Mouse (Mus musculus) cerebellum, adult 2 months (tissue): Measurements from ENCODE around the gene Ros1. TPM values are rescaled to one million over a fixed set of nuclear protein-coding genes. Genes with fewer than 3 reads are reported as not detected.
A peak's percentile ranks its signal among the peaks of the same experiment; 100 is the strongest.

Experiments
- DNase-seq, 2 experiments: peaks; one replicate each; pipeline ENCODE4 v3.0.0; 2021
- H3K27ac ChIP-seq: fragments of 200-500 bp; 2 replicates; pipeline ENCODE4 v1.5.1; 2012; ENCODE audit warnings: low read length, control low read depth, inconsistent platforms; ENCODE audit not compliant: insufficient read depth
- H3K27me3 ChIP-seq: fragments of 200-500 bp; 2 replicates; pipeline ENCODE4 v1.6.1; 2012; ENCODE audit warnings: inconsistent platforms, mild to moderate bottlenecking, low read length, moderate library complexity; ENCODE audit not compliant: control insufficient read depth, insufficient read depth
- H3K4me1 ChIP-seq: fragments of 200-500 bp; 2 replicates; pipeline ENCODE4 v1.6.1; 2011; ENCODE audit warnings: low read length; ENCODE audit not compliant: control insufficient read depth, insufficient read depth
- H3K4me3 ChIP-seq: fragments of 200-500 bp; replicated peaks from 2 replicates; pipeline ENCODE3; 2011; ENCODE audit warnings: mild to moderate bottlenecking, low read depth, low read length, control low read depth; ENCODE audit not compliant: insufficient read depth
- CTCF ChIP-seq: fragments of 200-500 bp; IDR thresholded peaks from 2 replicates; pipeline ENCODE4 v1.5.1; 2011; ENCODE audit warnings: low read depth, mild to moderate bottlenecking, control low read depth, low read length, moderate library complexity, borderline replicate concordance; ENCODE audit not compliant: insufficient read depth
- POLR2A ChIP-seq: fragments of 200-500 bp; IDR thresholded peaks from 2 replicates; pipeline ENCODE4 v1.6.1; 2011; ENCODE audit warnings: low read length, control low read depth, borderline replicate concordance; ENCODE audit not compliant: insufficient read depth
- WGBS: fragments of 180-500 bp; shearing (Covaris S2); methylation state at CpG from one replicate; pipeline ENCODE4 v1.1.7; 2018; 5-methylcytosine and 5-hydroxymethylcytosine counted together
- polyA plus RNA-seq: library from polyadenylated mRNA; depleted of rRNA; stranded (reverse); fragments of >200 nt; gene quantifications from 2 replicates; pipeline ENCODE4 v1.2.3, GENCODE M21; 2012

Gene Ros1
- polyA plus RNA-seq, 1 experiment = not detected

GRCm38 (mm10) chr10:52232196-52233176 lies 37.4 kb upstream of the Ros1 start:
- no peak for TF ChIP-seq POLR2A
- peak; percentile 55; the same call in 1 of the 2 replicates for TF ChIP-seq CTCF
- Histone ChIP-seq H3K27ac (no peak overlapping the region), H3K4me3 (peak overlapping the region; percentile 49), H3K4me1 (no peaks in the 10 kb centered on the region), H3K27me3 (no peaks in the 10 kb centered on the region)
- WGBS = 11% methylated on average over 21 of the region's 21 CpGs
- DNase-seq = peak; percentile 43 to 46

DNA sequence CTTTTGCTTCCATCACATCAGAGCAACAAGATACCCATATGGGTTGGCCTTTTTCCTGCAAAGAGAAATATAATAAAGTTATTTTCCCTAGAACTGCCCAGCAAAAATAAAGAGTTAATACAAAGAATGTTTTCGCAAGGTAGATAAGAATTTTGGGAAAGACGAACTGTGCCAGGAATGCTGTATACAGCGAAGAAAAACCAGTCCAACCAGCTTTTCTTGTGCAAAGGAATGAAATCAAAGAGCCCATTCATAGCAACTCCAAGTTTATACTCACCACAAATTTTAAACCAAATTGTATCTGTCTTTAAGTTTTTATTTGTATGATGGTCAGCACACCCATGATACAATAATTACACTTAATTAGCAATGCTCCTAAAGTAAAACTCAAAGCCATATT lies 24.6 kb upstream of the Ros1 start:
- Histone ChIP-seq H3K4me1 (no peaks in the 10 kb centered on the region), H3K4me3 (no peak overlapping the region), H3K27me3 (no peaks in the 10 kb centered on the region; the same call in 1 of the 2 replicates), H3K27ac (no peak overlapping the region)
- WGBS = 80% methylated on average over 3 of the region's 3 CpGs
- DNase-seq = no peak
- TF ChIP-seq POLR2A = no peak
- TF ChIP-seq CTCF = no peak

GRCm38 (mm10) chr10:52217564-52217934 lies 22.5 kb upstream of the Ros1 start:
- Histone ChIP-seq H3K4me1 (no peaks in the 10 kb centered on the region), H3K4me3 (no peak overlapping the region), H3K27me3 (no peaks in the 10 kb centered on the region; the same call in 1 of the 2 replicates), H3K27ac (no peak overlapping the region)
- no peak for TF ChIP-seq POLR2A
- TF ChIP-seq CTCF = no peak
- 47% methylated on average over 7 of the region's 7 CpGs for whole genome bisulfite sequencing
- no peak for DNase-seq

DNA sequence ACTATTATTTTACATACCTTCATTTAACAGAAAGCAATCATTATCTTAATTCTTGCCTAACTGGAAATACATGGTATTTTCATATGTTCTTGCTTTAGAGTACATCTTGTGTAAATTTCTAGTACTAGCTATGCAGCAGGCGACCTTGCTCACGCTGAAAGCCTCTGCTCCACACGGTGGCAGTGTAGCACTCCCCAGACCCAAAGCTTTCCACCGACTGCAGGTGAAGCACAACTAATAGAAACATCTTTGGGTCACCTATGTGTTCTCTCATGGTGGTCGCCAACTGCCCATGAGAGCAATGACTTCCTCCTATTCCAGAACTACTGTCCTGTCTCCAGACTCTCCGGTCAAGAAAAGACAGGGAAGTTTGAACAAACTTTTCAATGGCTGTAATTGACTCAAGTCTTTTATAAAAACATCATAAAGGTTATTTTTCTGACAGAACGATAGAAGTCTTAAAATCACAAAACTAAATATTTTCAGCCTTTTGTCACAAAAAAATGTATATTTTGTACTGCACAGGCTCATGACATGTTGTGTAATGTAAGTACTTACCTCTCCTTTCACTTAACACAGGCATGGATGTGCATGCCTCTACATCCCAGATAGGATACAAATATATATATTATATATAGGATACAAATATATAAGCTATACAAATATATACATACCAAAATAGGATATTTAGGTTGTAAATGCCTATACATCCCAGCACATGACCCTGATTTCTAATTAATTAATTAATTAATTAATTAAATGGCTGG lies 21.9 kb upstream of the Ros1 start:
- TF ChIP-seq CTCF = peak; percentile 89
- no peak for TF ChIP-seq POLR2A
- peak; percentile 60 to 67 for DNase-seq
- no peak overlapping the region for H3K27ac ChIP-seq
- no peaks in the 10 kb centered on the region; the same call in 1 of the 2 replicates for H3K27me3 ChIP-seq
- WGBS = 30% methylated on average over 7 of the region's 7 CpGs
- H3K4me1 ChIP-seq = no peaks in the 10 kb centered on the region
- no peak overlapping the region for H3K4me3 ChIP-seq

- 62% methylated on average over 2 of the region's 2 CpGs for WGBS
- Histone ChIP-seq H3K4me1 (no peaks in the 10 kb centered on the region), H3K27ac (no peak overlapping the region), H3K27me3 (no peaks in the 10 kb centered on the region), H3K4me3 (no peak overlapping the region)
- no peak for TF ChIP-seq POLR2A
- no peak for DNase-seq
These were observed 20.3 kb upstream of the Ros1 start for GRCm38 (mm10) chr10:52215267-52215818.

DNA sequence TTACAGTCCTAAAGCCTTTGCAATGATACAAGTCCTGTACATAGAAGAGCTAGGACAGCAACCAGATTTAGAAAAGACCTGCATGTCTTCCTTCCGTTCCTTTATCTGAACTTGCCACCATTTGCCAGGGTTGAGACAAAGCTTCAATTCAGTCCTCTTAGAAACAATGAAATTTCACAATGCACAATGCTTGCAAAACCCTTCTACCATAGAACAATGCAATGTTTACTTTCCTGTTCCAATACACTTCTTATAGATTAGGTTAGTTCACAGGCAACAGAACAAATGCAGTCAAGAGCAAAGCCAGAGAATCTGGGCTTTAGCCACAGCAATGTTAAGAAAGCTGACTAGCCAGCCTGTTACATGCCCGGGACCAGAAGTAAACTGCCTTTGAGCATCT lies 9.0 kb upstream of the Ros1 start:
- no peaks in the 10 kb centered on the region for H3K27me3 ChIP-seq
- no peak for DNase-seq
- H3K27ac ChIP-seq = no peak overlapping the region
- TF ChIP-seq POLR2A (no peak), CTCF (no peak)
- no peaks in the 10 kb centered on the region for H3K4me1 ChIP-seq
- 88% methylated on average over 2 of the region's 2 CpGs for WGBS
- H3K4me3 ChIP-seq = no peak overlapping the region

GRCm38 (mm10) chr10:52185900-52186299 lies 9.1 kb downstream of the Ros1 start:
- TF ChIP-seq POLR2A (no peak), CTCF (no peak)
- no peak overlapping the region for H3K4me3 ChIP-seq
- H3K27ac ChIP-seq = no peak overlapping the region
- no peaks in the 10 kb centered on the region for H3K27me3 ChIP-seq
- no peaks in the 10 kb centered on the region for H3K4me1 ChIP-seq
- 90% methylated on average over 4 of the region's 4 CpGs for WGBS
- DNase-seq = no peak
